Mouse (Mus musculus): Measurements from ENCODE around the gene Lrrc66. TPM values are rescaled to one million over a fixed set of nuclear protein-coding genes. Genes with fewer than 3 reads are reported as not detected.

The Lrrc66 gene
- polyA plus RNA-seq, 1 experiment from 2014 or later: not detected

DNA sequence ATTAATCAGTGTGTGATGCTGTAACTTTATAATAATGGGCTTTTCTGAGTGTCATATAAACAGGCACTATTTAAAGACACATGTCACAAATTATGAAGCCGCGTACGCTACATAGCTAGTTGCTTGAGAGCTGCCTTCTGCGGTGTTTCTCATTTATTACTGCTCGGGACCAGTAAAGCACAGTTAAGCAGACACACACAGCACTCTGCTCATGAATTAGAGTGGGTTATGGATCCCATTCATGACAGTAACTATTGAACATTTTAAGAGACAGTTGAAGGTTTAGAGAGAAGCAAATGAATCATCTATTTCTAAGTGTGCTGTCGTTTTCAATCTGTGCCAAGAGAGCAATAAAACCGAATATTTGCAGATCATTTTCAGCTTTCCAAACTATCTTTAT lies 5.5 kb downstream of the Lrrc66 start:
- 89% methylated on average over 7 of the region's 7 CpGs for WGBS
- no peak for ATAC-seq
- no peaks in the 10 kb centered on the region for H3K4me1 ChIP-seq (replicated peaks; ENCODE audit: control insufficient read depth, insufficient read depth, low read length)

GRCm38 (mm10) chr5:73625505-73625904 lies 6.8 kb downstream of the Lrrc66 start:
- H3K9me3 ChIP-seq (ENCODE audit: control insufficient read depth, low read length): no peaks in the 10 kb centered on the region; the same call in 1 of the 2 replicates
- no peaks in the 10 kb centered on the region; the same call in 1 of the 2 replicates for H3K27me3 ChIP-seq (replicated peaks; ENCODE audit: control insufficient read depth, insufficient read depth, low read length)
- H3K9ac ChIP-seq (replicated peaks; ENCODE audit: low read depth, low read length): no peak overlapping the region
- no peaks in the 10 kb centered on the region for H3K4me1 ChIP-seq (replicated peaks; ENCODE audit: control insufficient read depth, insufficient read depth, low read length)
- H3K4me3 ChIP-seq (replicated peaks; ENCODE audit: low read length): no peak overlapping the region
- 86% methylated on average over 1 of the region's 1 CpGs for WGBS
- no peaks in the 10 kb centered on the region for H3K36me3 ChIP-seq (ENCODE audit: control insufficient read depth, insufficient read depth)
- no peak overlapping the region for H3K27ac ChIP-seq (ENCODE audit: low read length)
- no peak for ATAC-seq
- no peak overlapping the region for H3K4me2 ChIP-seq (ENCODE audit: low read length)

More for the DNA sequence above, 5.5 kb downstream of the Lrrc66 start:
- no peak overlapping the region for H3K4me2 ChIP-seq (ENCODE audit: low read length)
- H3K27ac ChIP-seq (ENCODE audit: low read length): no peak overlapping the region
- H3K9me3 ChIP-seq (ENCODE audit: control insufficient read depth, low read length): no peaks in the 10 kb centered on the region; the same call in 1 of the 2 replicates
- H3K27me3 ChIP-seq (replicated peaks; ENCODE audit: control insufficient read depth, insufficient read depth, low read length): no peaks in the 10 kb centered on the region; the same call in 1 of the 2 replicates
- H3K4me3 ChIP-seq (replicated peaks; ENCODE audit: low read length): no peak overlapping the region
- H3K36me3 ChIP-seq (ENCODE audit: control insufficient read depth, insufficient read depth): no peaks in the 10 kb centered on the region
- H3K9ac ChIP-seq (replicated peaks; ENCODE audit: low read depth, low read length): no peak overlapping the region

GRCm38 (mm10) chr5:73618969-73619368 lies 13.4 kb downstream of the Lrrc66 start:
- Histone ChIP-seq H3K4me2 (ENCODE audit: low read length) (no peak overlapping the region), H3K36me3 (ENCODE audit: control insufficient read depth, insufficient read depth) (no peaks in the 10 kb centered on the region), H3K27me3 (replicated peaks; ENCODE audit: control insufficient read depth, insufficient read depth, low read length) (no peaks in the 10 kb centered on the region), H3K9me3 (ENCODE audit: control insufficient read depth, low read length) (no peaks in the 10 kb centered on the region), H3K9ac (replicated peaks; ENCODE audit: low read depth, low read length) (no peak overlapping the region), H3K4me3 (replicated peaks; ENCODE audit: low read length) (no peak overlapping the region), H3K27ac (ENCODE audit: low read length) (no peak overlapping the region), H3K4me1 (replicated peaks; ENCODE audit: control insufficient read depth, insufficient read depth, low read length) (no peaks in the 10 kb centered on the region)
- 79% methylated on average over 1 of the region's 1 CpGs for WGBS
- no peak for ATAC-seq

GRCm38 (mm10) chr5:73615211-73615610 lies 17.1 kb downstream of the Lrrc66 start:
- no peak overlapping the region for H3K4me3 ChIP-seq (replicated peaks; ENCODE audit: low read length)
- H3K27me3 ChIP-seq (replicated peaks; ENCODE audit: control insufficient read depth, insufficient read depth, low read length): no peaks in the 10 kb centered on the region
- no peaks in the 10 kb centered on the region for H3K4me1 ChIP-seq (replicated peaks; ENCODE audit: control insufficient read depth, insufficient read depth, low read length)
- H3K9ac ChIP-seq (replicated peaks; ENCODE audit: low read depth, low read length): no peak overlapping the region
- ATAC-seq: no peak
- peaks cover 3% of the 10 kb centered on the region; the same call in 1 of the 2 replicates for H3K9me3 ChIP-seq (ENCODE audit: control insufficient read depth, low read length)
- 84% methylated on average over 7 of the region's 7 CpGs for WGBS
- no peak overlapping the region for H3K4me2 ChIP-seq (ENCODE audit: low read length)
- H3K36me3 ChIP-seq (ENCODE audit: control insufficient read depth, insufficient read depth): no peaks in the 10 kb centered on the region
- H3K27ac ChIP-seq (ENCODE audit: low read length): no peak overlapping the region

DNA sequence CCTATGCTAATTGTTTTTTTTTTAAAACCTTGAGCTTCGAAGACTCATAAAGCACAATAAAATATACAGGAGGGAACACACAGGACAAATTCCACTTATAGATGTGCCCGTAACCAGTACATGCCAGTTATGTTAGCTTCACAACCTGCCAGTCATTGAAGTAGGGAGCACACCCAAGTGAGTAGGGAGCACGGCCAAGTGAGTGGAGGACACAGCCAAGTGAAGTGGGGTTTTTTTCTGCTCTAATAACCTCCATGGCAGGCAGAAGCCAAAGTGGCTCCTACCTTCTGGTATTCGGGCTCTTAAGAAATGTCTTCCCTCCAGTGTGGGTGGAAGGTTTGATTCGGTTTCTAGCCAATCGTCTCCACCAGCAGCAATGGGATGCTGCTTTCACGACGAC lies 19.0 kb downstream of the Lrrc66 start:
- Histone ChIP-seq H3K36me3 (ENCODE audit: control insufficient read depth, insufficient read depth) (no peaks in the 10 kb centered on the region), H3K27me3 (replicated peaks; ENCODE audit: control insufficient read depth, insufficient read depth, low read length) (no peaks in the 10 kb centered on the region), H3K27ac (ENCODE audit: low read length) (no peak overlapping the region), H3K9ac (replicated peaks; ENCODE audit: low read depth, low read length) (no peak overlapping the region), H3K4me2 (ENCODE audit: low read length) (no peak overlapping the region), H3K9me3 (ENCODE audit: control insufficient read depth, low read length) (peaks cover 6% of the 10 kb centered on the region; the same call in 1 of the 2 replicates), H3K4me1 (replicated peaks; ENCODE audit: control insufficient read depth, insufficient read depth, low read length) (no peaks in the 10 kb centered on the region), H3K4me3 (replicated peaks; ENCODE audit: low read length) (no peak overlapping the region)
- WGBS: 91% methylated on average over 8 of the region's 8 CpGs
- ATAC-seq: no peak

DNA sequence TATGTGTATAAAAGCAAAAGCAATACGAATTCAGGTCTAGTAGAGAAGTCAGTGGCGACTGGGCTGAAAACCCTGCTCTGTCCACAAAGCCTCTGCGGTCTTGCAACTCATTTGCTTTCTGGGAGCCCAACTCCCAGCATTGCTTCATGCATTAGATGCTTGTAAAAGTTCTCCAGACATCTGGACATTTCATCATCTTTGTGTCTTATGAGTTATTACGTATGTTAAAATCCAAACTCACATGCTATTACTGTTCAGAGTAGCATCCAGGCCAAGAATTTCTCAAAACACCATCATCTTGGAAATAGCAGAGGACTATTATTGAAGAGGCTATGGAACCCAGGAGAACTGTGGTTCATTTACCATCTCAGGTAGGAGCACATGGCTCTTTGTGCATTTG lies 21.3 kb downstream of the Lrrc66 start:
- 93% methylated on average over 4 of the region's 4 CpGs for WGBS
- Histone ChIP-seq H3K27me3 (replicated peaks; ENCODE audit: control insufficient read depth, insufficient read depth, low read length) (no peaks in the 10 kb centered on the region), H3K4me3 (replicated peaks; ENCODE audit: low read length) (no peak overlapping the region), H3K27ac (ENCODE audit: low read length) (no peak overlapping the region), H3K4me1 (replicated peaks; ENCODE audit: control insufficient read depth, insufficient read depth, low read length) (no peaks in the 10 kb centered on the region), H3K4me2 (ENCODE audit: low read length) (no peak overlapping the region), H3K9me3 (ENCODE audit: control insufficient read depth, low read length) (peaks cover 6% of the 10 kb centered on the region; the same call in 1 of the 2 replicates), H3K36me3 (ENCODE audit: control insufficient read depth, insufficient read depth) (no peaks in the 10 kb centered on the region), H3K9ac (replicated peaks; ENCODE audit: low read depth, low read length) (no peak overlapping the region)
- no peak for ATAC-seq

DNA sequence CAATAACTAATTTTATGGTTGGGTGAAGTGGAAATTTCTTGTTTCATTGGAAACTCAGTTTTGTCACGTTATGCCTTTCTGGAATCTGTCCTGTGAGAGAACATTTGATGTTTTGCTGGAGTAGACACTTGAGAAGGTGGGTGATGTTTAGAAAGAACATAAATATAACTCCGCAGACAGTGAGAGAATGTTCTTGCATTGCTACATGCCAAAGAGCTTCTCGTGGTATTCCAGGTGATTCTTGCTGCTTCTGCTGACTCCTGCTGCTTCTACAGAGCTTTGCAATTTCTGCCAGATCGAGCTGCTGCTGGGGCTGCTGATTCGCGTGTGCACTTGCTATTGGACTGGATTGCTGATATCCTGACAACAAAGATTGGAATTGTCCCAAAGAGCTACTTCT lies 27.4 kb downstream of the Lrrc66 start:
- Histone ChIP-seq H3K9me3 (ENCODE audit: control insufficient read depth, low read length) (peaks cover under 1% of the 10 kb centered on the region; the same call in 1 of the 2 replicates), H3K27ac (ENCODE audit: low read length) (no peak overlapping the region), H3K4me1 (replicated peaks; ENCODE audit: control insufficient read depth, insufficient read depth, low read length) (peaks cover 16% of the 10 kb centered on the region), H3K36me3 (ENCODE audit: control insufficient read depth, insufficient read depth) (no peaks in the 10 kb centered on the region), H3K27me3 (replicated peaks; ENCODE audit: control insufficient read depth, insufficient read depth, low read length) (no peaks in the 10 kb centered on the region), H3K4me2 (ENCODE audit: low read length) (no peak overlapping the region), H3K9ac (replicated peaks; ENCODE audit: low read depth, low read length) (no peak overlapping the region), H3K4me3 (replicated peaks; ENCODE audit: low read length) (no peak overlapping the region)
- WGBS: 86% methylated on average over 6 of the region's 6 CpGs
- no peak for ATAC-seq

GRCm38 (mm10) chr5:73604542-73604941 lies 27.8 kb downstream of the Lrrc66 start:
- no peaks in the 10 kb centered on the region for H3K36me3 ChIP-seq (ENCODE audit: control insufficient read depth, insufficient read depth)
- H3K4me3 ChIP-seq (replicated peaks; ENCODE audit: low read length): no peak overlapping the region
- no peaks in the 10 kb centered on the region for H3K9me3 ChIP-seq (ENCODE audit: control insufficient read depth, low read length)
- no peak overlapping the region for H3K27ac ChIP-seq (ENCODE audit: low read length)
- peaks cover 19% of the 10 kb centered on the region for H3K4me1 ChIP-seq (replicated peaks; ENCODE audit: control insufficient read depth, insufficient read depth, low read length)
- 65% methylated on average over 6 of the region's 6 CpGs for WGBS
- no peak overlapping the region for H3K4me2 ChIP-seq (ENCODE audit: low read length)
- no peaks in the 10 kb centered on the region for H3K27me3 ChIP-seq (replicated peaks; ENCODE audit: control insufficient read depth, insufficient read depth, low read length)
- ATAC-seq: no peak
- no peak overlapping the region for H3K9ac ChIP-seq (replicated peaks; ENCODE audit: low read depth, low read length)

- Histone ChIP-seq H3K4me1 (replicated peaks; ENCODE audit: control insufficient read depth, insufficient read depth, low read length) (peaks cover 26% of the 10 kb centered on the region), H3K36me3 (ENCODE audit: control insufficient read depth, insufficient read depth) (no peaks in the 10 kb centered on the region), H3K27ac (ENCODE audit: low read length) (no peak overlapping the region), H3K9me3 (ENCODE audit: control insufficient read depth, low read length) (no peaks in the 10 kb centered on the region), H3K9ac (replicated peaks; ENCODE audit: low read depth, low read length) (no peak overlapping the region), H3K27me3 (replicated peaks; ENCODE audit: control insufficient read depth, insufficient read depth, low read length) (no peaks in the 10 kb centered on the region), H3K4me3 (replicated peaks; ENCODE audit: low read length) (no peak overlapping the region), H3K4me2 (ENCODE audit: low read length) (no peak overlapping the region)
- no peak for ATAC-seq
- WGBS: 81% methylated on average over 3 of the region's 3 CpGs
These were observed 29.5 kb downstream of the Lrrc66 start for GRCm38 (mm10) chr5:73602865-73603264.

GRCm38 (mm10) chr5:73601361-73601763 lies 31.0 kb downstream of the Lrrc66 start:
- Histone ChIP-seq H3K4me2 (ENCODE audit: low read length) (no peak overlapping the region), H3K36me3 (ENCODE audit: control insufficient read depth, insufficient read depth) (no peaks in the 10 kb centered on the region), H3K4me3 (replicated peaks; ENCODE audit: low read length) (no peak overlapping the region), H3K9ac (replicated peaks; ENCODE audit: low read depth, low read length) (no peak overlapping the region), H3K9me3 (ENCODE audit: control insufficient read depth, low read length) (no peaks in the 10 kb centered on the region), H3K4me1 (replicated peaks; ENCODE audit: control insufficient read depth, insufficient read depth, low read length) (peaks cover 26% of the 10 kb centered on the region), H3K27ac (ENCODE audit: low read length) (no peak overlapping the region; the same call in 1 of the 2 replicates), H3K27me3 (replicated peaks; ENCODE audit: control insufficient read depth, insufficient read depth, low read length) (no peaks in the 10 kb centered on the region)
- WGBS: 14% methylated on average over 8 of the region's 8 CpGs
- ATAC-seq: peak; percentile 68
